Mouse (Mus musculus) mesoderm, embryonic 11.5 days (tissue): ENCODE results near the gene Tent4a.

Experiments used
- DNase-seq: peaks from one replicate; pipeline ENCODE4 v3.0.0-alpha.2; 2012; ENCODE audit warnings: low read depth, low spot score

Tent4a gene

DNA sequence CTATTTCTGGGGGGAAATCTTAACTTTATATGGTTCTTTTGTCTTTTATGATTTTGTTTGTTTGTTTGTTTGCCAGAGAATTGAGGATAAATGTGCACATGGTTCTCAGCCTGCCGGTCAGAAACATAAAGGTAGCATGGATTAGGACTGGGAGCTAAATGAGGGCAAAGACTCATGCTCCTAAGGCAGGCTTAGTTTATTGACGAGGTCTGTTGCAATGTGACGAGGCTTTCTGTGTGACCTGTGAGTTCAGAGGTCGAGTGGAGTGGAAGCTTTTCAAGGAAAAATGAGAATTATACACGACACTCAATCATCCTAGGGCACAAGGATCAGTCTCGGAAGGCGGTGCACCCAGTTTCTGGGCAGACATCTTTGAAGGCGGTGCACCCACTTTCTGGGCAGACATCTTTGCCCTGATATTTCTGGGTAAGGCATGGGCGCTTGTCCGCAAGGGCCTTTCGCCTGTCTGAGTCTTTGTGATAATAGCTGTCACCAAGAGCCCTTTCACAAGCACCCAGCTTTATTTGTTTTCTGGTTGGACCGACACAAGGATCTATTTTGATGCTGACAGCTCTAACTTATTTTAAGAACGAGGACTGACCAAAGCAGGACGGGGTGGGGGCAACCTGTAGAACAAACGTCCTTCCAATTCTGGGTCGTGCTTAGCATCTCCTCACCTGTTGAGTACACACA, 13.2 kb upstream of the Tent4a start:
- DNase-seq, result no peak

DNA sequence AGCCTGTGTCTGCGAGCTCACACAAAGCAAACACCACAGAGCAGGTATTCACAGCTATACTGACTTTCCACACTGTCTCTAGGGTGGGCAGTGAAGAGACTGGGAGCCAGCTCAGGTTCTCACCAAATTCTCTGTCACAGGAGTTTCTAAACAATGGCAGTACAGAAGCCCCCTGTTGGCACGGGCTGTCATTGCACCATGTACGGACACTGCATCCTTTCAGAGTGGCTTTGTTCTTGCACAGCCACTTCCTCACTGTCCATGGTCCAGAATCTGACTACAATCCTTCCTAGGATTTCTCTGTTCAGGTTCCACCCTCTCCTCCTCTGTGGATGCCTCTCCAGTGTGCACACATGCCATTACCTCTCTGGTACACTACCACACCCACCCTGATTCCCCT, 10.6 kb upstream of the Tent4a start:
- peak; percentile 82 for DNase-seq

DNA sequence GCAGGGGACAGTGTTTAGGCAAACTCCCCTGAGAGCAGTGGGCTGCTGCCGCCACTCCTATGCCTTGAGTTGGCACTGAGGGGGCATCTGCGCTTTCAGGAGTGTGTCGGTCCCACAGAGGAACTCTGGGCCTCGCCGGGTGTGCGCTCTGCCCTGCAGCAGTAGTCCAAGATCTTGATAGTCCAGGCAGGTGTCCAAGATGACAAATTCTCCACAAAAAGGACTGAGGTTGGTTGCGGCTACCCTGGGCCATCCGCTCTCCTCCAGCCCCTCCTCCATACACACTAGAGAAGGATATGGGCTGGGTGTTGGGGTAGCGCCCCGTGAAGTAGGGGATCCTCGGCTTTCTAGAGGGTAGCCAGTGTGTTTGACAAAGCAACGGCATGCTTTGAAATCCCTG, 9.2 kb upstream of the Tent4a start:
- no peak for DNase-seq

DNA sequence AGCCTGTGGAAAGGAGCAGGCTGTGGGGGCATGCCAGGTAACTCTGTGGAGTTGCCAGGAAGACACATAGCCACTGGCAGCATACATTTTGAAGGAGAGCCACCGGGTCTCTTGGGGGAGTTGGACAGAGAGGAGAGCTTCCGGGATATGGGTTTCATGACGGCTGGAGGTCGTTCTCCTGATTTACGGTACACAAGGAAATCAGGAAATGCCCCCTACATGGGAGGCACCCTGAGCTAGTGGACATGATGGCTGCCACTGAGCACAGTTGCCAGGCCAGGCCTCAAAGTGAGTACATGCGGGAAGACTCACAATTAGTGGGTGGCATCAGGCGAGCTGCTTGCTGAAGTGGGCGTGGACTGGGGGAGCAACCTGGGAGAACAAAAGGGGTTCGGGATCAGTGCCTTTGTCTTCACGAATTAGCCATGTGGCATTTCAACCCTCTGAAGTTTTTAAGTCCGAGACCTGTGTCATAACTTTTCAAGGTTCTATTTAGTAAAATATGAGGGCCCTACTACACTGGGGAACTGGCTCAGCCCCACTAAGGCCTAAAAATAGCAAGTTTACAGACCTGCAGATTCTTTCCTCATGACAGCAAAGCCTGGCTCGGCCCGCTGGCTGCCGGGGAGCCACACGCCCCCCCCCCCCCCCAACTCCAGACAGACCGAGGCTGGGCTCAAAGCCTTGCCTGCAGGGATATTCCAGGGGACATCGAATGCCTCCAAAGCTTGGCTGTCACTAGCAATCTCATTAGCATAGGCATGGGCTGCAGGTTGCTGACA, 8.3 kb upstream of the Tent4a start:
- no peak for DNase-seq

DNA sequence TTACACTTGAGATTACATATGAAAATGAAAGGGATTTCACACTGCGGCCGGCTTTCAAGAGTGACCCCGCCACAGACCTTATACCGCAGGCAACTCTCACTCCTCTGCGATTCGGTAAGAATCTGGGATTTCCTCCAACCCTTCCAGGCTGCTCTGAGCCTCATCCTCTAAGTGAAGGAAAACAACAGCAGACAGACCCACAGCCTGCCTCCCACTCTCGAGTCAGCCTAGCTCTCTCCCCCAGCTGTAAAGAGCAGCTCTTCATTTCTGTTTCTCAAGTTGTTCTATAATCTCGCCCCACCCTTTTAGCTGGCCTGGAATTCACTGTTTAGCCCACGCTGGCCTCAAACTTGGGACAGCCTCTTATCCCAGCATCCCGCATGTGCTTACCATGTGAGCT, 7.4 kb upstream of the Tent4a start:
- DNase-seq, result no peak

DNA sequence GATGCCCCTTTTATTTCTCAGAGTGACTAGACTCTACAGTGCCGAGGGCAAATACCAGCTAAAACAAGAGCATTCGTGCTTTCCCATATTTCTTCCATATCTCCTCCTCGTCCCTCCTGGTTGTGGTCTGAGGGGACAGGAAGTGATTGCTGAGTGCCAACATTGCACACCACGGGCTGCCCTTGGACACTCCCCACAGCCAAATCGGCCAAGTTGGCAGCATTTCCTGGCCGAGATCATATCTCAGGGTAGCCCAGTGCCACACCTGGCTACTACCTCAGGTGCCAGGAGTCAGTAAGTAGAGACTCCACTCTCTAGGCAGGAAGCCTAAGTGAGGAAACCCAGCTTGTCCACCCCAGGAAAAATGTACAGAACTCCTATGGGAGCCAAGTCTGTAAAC, 6.8 kb upstream of the Tent4a start:
- DNase-seq, result no peak

DNA sequence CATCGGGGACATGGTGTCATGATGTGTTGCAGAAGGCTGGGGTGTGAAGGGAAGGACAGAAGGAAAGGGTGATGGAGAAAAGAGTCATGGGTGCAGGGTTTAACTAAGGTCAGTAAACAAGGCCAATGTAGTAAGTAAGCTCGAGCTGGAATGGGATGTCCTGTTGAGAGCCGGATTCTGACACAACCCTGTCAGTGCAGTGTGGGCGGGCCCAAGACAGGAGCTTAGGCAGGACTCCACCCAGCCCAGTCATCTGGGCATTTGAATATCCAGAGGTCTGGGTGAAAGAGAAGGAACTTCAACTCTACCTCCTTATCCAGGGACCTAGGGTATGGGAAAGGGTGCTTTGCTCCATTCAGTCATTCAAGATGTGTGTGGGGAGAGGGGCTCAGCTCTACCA, 3.9 kb upstream of the Tent4a start:
- DNase-seq, result no peak

DNA sequence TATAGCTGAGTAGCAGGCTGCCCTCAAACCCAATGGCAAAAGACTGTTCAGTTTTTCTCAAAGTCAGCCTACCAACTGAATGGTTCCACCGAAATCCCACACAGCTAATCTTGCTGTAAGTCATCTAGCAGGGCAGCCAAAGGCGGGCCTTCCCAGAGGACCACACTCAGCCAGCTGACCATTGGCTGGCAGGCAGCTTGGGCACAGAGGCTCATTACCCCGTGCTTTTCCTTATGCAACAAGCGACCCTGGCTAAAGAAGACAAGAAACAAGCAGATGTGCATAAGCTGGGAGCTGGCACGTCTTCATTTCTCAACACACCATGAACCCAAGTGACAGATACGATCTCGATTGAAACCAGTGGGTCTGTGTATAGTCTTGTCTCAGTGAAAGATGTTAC, 2.9 kb upstream of the Tent4a start:
- no peak for DNase-seq

DNA sequence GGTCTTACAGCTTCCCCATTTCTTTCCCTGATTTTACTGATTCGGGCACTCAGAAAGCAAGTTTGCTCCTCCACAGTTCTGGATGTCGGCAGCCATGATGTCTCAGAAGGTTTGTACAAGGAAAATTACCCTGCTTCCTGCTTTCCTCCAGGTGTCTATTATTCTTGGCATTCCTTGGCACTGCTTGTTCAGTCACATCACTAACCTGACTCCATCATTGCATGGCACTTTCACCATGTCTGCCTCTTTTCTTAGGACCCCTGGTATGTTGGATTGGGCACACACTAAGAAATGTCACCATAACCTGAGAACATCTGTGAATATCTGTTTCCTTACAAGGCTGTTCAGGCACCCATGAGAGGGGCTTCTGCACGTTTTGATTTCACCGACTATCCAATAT, 1.6 kb upstream of the Tent4a start:
- DNase-seq, result no peak

DNA sequence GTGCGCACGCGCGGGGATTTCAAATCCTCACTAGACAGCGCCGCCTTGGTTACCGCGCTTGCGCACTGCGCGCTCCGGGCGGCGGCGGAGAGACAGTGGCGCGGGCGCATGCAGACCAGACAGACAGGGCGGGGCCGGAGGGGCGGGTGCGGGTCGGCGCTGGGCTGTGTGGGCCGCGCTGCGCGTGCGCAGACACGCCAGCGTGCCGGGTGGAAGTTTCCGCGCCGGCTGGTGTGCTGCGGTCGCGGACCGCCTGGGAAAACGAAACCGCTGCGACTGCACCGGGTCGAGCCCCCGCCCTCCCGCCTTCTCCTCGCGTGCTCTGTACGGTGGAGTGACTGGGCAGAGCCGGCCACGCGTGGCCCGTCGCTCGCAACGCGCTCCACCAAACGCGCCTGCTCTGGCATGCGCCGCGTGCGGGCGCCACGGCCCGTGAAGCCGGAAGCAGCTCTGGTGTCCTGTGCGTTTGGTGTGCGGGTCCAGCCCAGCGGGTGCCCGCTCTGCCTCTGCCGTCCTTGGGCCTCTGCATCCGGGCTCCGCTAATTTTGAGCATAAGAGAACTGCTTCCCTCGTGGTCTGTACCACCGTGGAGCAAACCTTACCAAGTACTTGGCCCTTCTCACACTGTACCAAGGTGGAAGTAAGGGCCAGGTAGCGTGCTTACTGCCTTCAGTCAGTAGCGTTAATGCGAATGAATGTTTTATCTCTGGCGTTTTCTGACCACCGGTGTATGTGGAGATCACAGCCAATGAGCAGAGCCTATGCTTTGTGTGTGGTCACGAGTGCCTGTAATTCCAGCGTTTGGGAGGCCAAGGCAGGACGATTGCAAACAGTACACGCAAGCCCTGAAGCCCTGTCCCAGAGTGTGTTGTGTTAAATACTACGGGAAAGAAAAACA, 486 bp upstream of the Tent4a start:
- peak; percentile 98 for DNase-seq

DNA sequence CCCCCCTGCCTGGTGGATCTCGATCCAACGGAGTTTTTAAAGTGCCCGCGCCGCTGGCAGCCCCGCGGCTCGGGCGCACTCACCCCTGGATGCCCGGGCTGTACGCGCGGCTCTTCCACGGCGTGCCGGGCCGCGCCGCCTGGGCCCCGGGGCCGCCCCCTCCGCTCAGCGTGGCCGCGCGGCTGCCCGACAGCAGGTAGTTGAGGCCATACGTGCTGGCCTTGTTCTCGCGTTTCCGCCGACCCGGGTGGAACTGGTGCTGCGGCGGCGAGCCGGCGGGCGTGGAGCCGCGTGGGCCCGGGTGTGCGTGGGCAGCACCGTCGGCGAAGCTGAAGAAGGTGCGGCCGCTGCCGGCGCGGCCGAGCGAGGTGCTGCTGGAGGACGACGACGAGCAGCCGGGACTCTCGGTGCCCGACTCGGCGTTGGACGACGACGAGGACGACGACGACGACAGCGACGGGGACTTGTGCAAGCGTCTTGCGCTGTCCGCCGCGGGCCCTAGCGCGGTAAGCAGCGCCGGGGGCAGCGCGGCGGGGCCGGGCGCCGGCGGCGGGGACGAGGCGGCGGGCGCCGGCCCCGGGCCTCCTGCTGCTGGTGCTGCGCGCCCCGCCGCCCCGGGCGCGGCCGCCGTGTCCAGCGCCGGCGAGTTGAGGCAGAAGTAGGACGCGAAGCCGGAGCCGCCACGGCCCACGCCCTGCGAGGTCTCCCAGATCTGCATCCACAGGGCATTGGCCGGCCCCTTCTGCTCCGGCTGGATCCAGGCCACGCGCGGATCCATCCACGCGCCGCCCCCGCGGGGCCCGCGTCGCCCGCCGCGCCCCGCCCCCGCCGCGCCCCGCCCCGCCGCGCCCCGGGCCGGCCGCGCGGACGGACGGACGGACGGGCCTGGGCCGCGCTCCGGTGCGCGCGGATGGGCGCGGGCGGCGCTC, 748 bp downstream of the Tent4a start, which contains the start of gene Nsun2:
TSS of gene Nsun2 (plus strand) at position 342 of the 929 bp plus-strand sequence.
- DNase-seq, result no peak

DNA sequence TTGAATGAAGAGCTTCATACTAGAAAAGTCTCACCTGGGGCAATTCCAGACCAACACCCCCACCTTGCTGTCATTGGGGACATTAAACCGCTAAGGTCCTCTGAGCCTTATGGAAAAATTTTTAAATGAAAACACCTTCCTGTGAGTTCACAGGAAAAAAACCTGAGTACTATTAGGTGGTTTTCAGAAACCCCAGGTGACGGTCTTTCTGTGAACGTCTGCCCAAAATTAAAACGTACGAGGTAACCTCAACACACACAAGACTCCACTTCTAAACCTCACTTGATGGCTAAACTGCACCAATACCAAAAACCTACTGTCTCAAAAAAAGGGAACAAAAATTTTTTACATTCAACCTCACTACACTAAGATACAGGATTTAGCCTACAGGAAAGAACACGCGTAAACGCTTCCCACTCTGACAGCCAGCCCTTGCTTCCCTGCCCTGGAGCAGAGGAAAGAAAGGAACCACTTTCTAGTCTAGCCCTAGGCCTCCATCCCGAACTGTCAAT, 1.5 kb downstream of the Tent4a start:
- DNase-seq, result no peak

DNA sequence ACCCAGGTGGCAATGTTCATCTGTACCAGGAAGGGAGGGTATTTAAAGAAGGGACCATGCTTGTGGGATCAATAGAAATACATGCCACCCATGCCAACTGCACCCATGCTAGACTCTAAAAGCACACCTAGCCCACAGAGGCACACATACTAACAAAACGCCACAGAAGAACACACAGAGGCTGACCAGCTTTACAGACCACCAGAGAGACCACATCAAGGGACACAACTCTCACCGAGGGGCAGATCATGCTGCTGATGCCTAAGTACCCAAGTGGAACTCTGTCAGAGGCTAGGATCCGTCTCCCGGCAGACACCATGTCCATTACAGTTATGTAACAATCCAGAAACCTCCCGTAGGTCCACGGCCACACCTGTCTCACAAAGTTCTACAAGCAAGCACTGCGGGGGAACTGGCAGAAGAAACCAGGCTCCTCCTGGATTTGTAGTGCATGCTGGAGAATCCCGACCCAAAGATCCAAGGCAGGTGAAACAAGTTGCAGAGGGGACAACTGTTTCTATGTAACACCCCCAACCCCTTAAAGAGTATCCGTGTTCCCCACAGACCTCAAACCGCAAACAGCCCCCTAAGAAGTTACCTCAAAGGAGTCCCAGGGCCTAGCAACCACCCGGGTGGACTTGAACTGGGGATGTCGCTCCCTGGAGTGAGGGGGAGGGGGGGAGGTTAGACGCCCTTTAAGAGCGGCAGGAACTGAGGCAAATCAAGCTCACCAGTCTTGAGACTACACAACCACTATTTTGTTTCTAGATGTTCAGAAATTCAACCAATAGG, 2.1 kb downstream of the Tent4a start:
- DNase-seq, result no peak

DNA sequence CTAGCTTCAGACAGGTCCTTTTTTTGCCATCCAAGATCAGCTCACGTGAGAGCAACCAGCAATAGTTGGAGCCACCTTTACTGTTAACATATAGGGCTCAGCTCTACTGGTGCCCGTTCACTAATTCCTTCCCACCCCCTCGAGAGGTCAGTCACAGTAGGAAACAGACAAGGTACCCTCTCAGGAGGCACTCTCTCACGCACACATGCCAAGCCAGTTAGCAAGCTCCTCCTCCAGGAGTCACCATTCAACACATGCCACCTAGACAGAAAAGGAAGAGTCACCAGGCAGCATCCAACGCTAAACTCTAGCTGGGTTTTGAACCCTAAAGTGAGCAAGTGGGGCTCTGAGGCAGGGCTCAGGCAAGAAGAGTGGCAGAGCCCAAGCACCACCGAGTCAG, 3.0 kb downstream of the Tent4a start:
- no peak for DNase-seq

DNA sequence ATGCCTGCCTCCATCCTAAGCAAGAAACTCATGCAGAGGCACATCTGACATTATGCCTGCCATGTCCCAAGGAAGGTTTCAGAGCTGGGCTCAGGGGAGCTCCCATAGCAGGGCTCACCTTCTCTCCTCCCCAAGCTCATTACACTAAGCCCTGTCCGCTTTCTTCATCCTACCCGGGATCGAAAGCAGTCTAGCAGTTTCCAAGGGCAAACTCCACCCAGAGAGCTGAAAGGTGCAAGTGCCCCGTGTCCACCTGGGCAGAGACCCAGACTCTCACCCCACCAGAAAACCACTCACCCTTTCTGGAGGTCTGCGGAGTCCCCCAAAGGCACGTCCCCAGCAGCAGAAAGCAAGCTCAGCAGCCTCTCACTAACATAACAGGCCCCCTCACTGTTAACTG, 3.5 kb downstream of the Tent4a start:
- no peak for DNase-seq

DNA sequence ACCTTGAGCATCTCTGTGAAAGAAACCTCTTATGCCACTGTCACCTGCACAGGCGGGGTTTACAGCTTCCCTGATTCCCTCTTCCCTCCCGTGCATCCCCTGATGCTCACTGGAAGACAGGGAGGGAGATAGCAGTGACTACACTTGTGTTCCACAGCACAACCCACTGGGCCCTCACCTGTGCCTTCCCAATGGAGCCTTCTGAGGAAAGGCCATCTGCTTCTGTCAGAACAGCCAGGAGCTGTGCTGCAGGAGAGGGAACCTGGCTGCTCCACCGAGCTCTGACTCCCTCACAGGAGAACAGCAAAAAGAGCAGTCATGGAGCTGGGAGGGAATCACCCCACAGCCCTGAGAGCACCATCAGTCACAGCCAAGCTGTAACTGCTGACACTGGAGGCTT, 4.3 kb downstream of the Tent4a start:
- no peak for DNase-seq

DNA sequence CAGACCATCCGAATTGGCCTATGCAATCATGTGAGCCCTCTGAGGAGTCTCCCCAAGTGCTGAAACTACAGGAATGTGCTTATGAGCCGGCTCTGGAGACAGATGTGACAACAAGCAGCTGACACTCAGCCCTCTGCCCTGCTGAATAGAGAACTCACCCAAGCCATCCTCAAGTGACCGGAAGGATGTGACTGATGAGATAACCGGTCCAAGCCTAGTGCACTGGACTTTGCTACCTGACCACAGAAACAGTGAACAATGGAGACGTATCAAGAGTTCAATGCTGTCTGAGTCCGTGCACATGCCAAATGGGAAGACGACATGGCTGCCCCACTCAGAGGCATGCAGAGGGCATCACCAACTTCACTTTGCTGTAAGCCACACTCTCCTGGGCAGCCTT, 5.9 kb downstream of the Tent4a start:
- DNase-seq, result no peak

DNA sequence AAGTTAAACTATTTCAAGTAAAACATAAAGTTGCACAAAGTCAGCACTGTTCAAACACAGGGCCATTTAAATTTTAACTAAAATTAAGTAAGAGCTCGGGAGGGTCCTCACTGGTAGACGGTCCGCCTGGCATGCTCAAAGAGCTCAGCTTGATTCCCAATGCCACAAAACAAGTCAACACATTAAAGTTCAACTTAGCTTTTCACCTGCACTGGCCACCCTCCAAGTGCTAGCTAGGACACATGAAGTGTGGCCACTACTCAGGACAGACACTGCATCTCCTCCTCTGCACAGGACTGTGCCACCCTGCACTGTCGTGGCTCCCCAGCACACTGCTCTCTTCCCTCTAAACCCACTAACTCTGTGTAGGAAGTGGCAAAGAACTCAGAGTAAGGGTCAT, 8.6 kb downstream of the Tent4a start:
- DNase-seq, result no peak

DNA sequence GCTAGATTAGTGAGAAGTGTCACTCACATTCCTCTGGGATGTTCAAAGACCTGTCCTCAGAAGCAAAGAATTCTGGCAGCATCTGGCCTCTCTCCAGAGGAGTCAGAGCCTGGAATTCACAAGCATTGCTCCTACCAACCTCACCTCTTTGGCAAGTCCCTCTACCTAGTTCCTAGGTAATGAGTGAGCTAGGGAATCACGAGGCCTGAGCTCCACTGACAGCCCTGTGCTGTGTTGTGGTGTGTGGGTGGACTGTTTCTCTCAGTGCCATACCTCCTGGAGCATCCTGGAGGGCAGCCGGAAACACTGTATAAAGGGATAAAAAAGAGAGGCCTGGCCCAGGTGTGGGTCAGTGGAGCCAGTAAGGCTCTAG, 10.3 kb downstream of the Tent4a start:
- no peak for DNase-seq

DNA sequence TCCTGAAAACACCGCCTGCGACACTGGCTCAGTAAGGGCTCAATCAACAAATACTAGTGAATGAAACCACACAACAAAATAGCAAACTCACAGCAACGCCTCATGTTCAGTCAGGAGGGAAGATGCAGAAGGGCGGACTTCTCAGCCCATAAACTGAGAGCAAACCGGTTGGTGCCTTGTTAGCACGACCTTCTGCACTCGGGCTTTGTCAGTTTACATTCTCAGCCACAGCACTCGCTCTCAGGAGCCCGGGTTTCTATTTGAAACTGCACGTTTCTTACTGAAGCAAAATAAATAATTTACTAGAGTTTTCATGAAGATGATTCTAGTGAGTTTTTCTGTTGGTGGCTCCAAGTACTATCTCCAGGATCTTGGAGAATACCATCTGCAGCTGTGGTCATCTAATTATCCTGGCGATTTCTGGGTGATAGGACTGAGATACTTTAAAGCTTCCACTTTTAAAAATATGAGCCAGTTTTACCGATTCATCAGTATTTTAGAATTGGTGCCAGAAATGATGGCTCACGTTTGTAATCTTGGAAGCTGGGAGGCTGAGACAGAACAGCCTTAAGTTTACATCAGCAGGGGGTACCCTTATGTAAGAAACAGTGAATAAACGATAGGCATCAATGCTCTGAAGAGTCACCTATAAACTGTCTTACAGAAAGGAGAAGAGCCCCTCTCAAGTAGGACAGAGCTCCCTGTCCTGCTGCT, 10.8 kb downstream of the Tent4a start:
- no peak for DNase-seq
